Mouse (Mus musculus): Measurements from ENCODE around the gene Acsf3. TPM values are rescaled to one million over a fixed set of nuclear protein-coding genes. Genes with fewer than 3 reads are reported as not detected.

The Acsf3 gene
- polyA plus RNA-seq, 1 experiment = 2.8 TPM

DNA sequence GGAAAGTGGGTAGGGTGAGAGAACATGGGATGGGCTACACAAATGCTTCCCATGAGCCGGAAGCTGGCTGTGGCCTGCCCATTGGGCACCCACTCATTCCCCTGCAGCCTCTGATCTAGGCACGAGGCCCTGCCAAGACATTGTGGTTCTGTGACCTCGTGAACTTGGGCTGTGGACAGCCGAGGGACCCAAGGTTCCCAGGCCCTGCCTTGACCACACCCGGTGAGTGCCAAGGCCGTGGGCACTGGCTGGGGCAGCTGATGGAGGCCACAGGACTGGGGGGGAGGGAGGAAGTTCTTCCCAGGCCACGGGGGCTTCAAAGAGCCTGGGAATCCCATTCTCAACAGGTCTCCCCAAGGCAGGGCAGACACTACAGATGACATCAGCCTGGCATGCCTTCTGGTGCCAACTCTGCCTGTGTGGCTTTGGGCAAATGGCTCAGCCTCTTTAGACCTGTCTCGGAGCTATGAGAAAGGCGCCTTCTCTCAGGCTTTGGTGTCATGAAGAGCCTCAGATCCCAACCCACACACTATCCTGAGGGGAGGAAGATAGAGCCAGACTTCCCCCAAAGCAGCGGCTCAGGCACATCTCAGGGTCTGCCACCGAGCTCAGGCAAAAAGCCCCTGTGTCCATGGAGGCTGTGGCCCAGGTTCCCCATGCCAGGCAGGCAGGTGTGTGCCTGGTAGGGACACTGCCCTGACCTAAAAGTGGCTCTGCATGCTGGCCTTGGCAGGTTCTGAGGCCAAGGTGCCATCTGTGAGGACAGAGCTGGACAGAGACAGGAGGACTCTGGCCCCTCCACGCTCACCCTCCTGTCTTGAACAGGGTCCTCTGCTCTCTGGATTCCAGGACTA is 76.6 kb downstream of the Acsf3 start:
- Histone ChIP-seq H3K36me3 (ENCODE audit: control insufficient read depth) (no peaks in the 10 kb centered on the region), H3K27me3 (ENCODE audit: control insufficient read depth) (peaks cover 38% of the 10 kb centered on the region), H3K4me1 (ENCODE audit: control insufficient read depth) (peaks cover 7% of the 10 kb centered on the region), H3K4me3 (replicated peaks) (no peak overlapping the region), H3K9me3 (ENCODE audit: control insufficient read depth, low read length) (no peaks in the 10 kb centered on the region)
- TF ChIP-seq GATA1 (IDR thresholded peaks at IDR 0.05; ENCODE audit: low read length) (no peak), TAL1 (IDR thresholded peaks at IDR 0.05; ENCODE audit: low read length) (no peak)

GRCm38 (mm10) chr8:122852546-122852905 is 77.2 kb downstream of the Acsf3 start:
- Histone ChIP-seq H3K9me3 (ENCODE audit: control insufficient read depth, low read length) (no peaks in the 10 kb centered on the region), H3K4me1 (ENCODE audit: control insufficient read depth) (peaks cover 7% of the 10 kb centered on the region), H3K27me3 (ENCODE audit: control insufficient read depth) (peaks cover 35% of the 10 kb centered on the region), H3K4me3 (replicated peaks) (no peak overlapping the region), H3K36me3 (ENCODE audit: control insufficient read depth) (no peaks in the 10 kb centered on the region)
- TF ChIP-seq TAL1 (IDR thresholded peaks at IDR 0.05; ENCODE audit: low read length) = no peak
- TF ChIP-seq GATA1 (IDR thresholded peaks at IDR 0.05; ENCODE audit: low read length) = no peak

- Histone ChIP-seq H3K4me3 (replicated peaks) (no peak overlapping the region), H3K27me3 (ENCODE audit: control insufficient read depth) (peaks cover 32% of the 10 kb centered on the region)
- TF ChIP-seq TAL1 (IDR thresholded peaks at IDR 0.05; ENCODE audit: low read length) (no peak), GATA1 (IDR thresholded peaks at IDR 0.05; ENCODE audit: low read length) (no peak)
Measured at GRCm38 (mm10) chr8:122853340-122853771, 78.1 kb downstream of the Acsf3 start.

DNA sequence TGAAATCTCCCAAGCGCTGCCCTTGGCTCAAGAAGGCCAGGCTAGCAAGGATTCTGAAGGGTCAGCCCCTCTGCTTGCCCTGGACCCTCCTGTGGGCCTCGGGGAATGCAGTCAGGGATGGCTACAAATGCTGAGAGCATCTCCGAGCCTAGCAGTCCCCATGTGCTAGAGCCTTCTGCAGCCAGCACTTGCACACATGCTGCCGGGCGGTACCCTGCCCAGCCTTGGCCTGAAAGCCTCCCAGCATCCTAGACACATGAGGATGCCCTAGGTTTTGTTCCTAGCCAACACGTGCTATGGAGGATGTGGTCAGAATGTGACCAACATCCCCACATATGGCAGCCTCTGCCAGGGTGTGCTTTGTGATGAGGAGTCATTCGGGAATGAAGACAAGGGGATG is 79.1 kb downstream of the Acsf3 start:
- Histone ChIP-seq H3K4me3 (replicated peaks) (no peak overlapping the region), H3K4me1 (ENCODE audit: control insufficient read depth) (no peaks in the 10 kb centered on the region)

More at GRCm38 (mm10) chr8:122853340-122853771, 78.1 kb downstream of the Acsf3 start:
- Histone ChIP-seq H3K9me3 (ENCODE audit: control insufficient read depth, low read length) (no peaks in the 10 kb centered on the region), H3K36me3 (ENCODE audit: control insufficient read depth) (no peaks in the 10 kb centered on the region), H3K4me1 (ENCODE audit: control insufficient read depth) (peaks cover 3% of the 10 kb centered on the region)

GRCm38 (mm10) chr8:122855123-122855522 is 79.8 kb downstream of the Acsf3 start:
- H3K4me3 ChIP-seq (replicated peaks) = no peak overlapping the region
- TF ChIP-seq GATA1 (IDR thresholded peaks at IDR 0.05; ENCODE audit: low read length) (no peak), TAL1 (IDR thresholded peaks at IDR 0.05; ENCODE audit: low read length) (no peak)
- H3K4me1 ChIP-seq (ENCODE audit: control insufficient read depth) = peaks cover 6% of the 10 kb centered on the region
- no peaks in the 10 kb centered on the region for H3K9me3 ChIP-seq (ENCODE audit: control insufficient read depth, low read length)
- peaks cover 23% of the 10 kb centered on the region for H3K27me3 ChIP-seq (ENCODE audit: control insufficient read depth)
- no peaks in the 10 kb centered on the region for H3K36me3 ChIP-seq (ENCODE audit: control insufficient read depth)

More for the DNA sequence above, 79.1 kb downstream of the Acsf3 start:
- H3K27me3 ChIP-seq (ENCODE audit: control insufficient read depth) = peaks cover 25% of the 10 kb centered on the region
- H3K9me3 ChIP-seq (ENCODE audit: control insufficient read depth, low read length) = no peaks in the 10 kb centered on the region
- TF ChIP-seq TAL1 (IDR thresholded peaks at IDR 0.05; ENCODE audit: low read length) (no peak), GATA1 (IDR thresholded peaks at IDR 0.05; ENCODE audit: low read length) (no peak)
- no peaks in the 10 kb centered on the region for H3K36me3 ChIP-seq (ENCODE audit: control insufficient read depth)

DNA sequence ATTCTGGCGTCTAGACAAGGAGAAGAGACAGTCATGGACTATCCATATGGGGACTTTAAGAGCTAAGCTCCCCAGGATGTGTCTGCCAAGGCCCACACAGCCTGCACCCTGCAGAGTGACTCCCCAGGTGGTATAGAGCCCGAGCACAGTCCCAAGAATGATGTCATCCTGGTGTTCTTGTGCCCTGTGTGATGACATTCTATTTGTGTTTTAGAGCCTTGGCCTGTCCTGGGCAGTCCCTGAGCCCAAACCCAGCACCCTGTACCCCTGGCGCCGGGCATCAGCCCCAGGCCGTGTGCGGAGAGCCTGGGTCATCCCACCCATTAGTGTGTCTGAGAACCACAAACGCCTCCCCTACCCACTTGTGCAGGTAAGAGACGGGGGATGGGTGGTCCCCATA is 81.0 kb downstream of the Acsf3 start:
- no peak for TF ChIP-seq GATA1 (IDR thresholded peaks at IDR 0.05; ENCODE audit: low read length)
- Histone ChIP-seq H3K27me3 (ENCODE audit: control insufficient read depth) (peaks cover 25% of the 10 kb centered on the region), H3K4me3 (replicated peaks) (no peak overlapping the region), H3K9me3 (ENCODE audit: control insufficient read depth, low read length) (no peaks in the 10 kb centered on the region), H3K36me3 (ENCODE audit: control insufficient read depth) (no peaks in the 10 kb centered on the region), H3K4me1 (ENCODE audit: control insufficient read depth) (peaks cover 7% of the 10 kb centered on the region)

- Histone ChIP-seq H3K27me3 (ENCODE audit: control insufficient read depth) (peaks cover 20% of the 10 kb centered on the region), H3K4me1 (ENCODE audit: control insufficient read depth) (peaks cover 7% of the 10 kb centered on the region), H3K36me3 (ENCODE audit: control insufficient read depth) (no peaks in the 10 kb centered on the region), H3K4me3 (replicated peaks) (no peak overlapping the region), H3K9me3 (ENCODE audit: control insufficient read depth, low read length) (no peaks in the 10 kb centered on the region)
- TF ChIP-seq GATA1 (IDR thresholded peaks at IDR 0.05; ENCODE audit: low read length) = no peak
- no peak for TF ChIP-seq TAL1 (IDR thresholded peaks at IDR 0.05; ENCODE audit: low read length)
Measured at GRCm38 (mm10) chr8:122859843-122860242, 84.6 kb downstream of the Acsf3 start.

- Histone ChIP-seq H3K9me3 (ENCODE audit: control insufficient read depth, low read length) (no peaks in the 10 kb centered on the region), H3K4me3 (replicated peaks) (no peak overlapping the region), H3K36me3 (ENCODE audit: control insufficient read depth) (no peaks in the 10 kb centered on the region), H3K27me3 (ENCODE audit: control insufficient read depth) (peaks cover 29% of the 10 kb centered on the region), H3K4me1 (ENCODE audit: control insufficient read depth) (peaks cover 6% of the 10 kb centered on the region)
- TF ChIP-seq TAL1 (IDR thresholded peaks at IDR 0.05; ENCODE audit: low read length) (no peak), GATA1 (IDR thresholded peaks at IDR 0.05; ENCODE audit: low read length) (no peak)
Measured at GRCm38 (mm10) chr8:122864719-122865129, 89.4 kb downstream of the Acsf3 start.

DNA sequence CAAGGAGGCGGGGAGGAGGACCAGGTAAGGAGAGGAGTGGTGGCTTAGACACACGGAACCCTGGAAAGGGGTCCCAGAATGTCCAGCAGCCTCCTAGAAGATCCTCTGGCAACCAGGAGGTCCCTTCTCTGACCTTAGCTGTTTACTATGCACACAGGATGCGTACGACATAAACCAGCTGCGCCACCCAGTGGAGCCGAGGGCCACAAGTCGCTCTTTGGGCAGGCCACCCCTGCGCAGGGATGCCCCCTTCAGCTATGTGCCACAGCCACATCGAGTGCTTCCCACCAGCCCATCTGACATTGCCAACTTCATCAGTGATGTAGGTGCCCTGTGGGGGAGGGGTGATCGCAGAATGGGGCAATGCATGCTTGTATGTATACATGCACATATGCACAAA is 90.2 kb downstream of the Acsf3 start:
- TF ChIP-seq GATA1 (IDR thresholded peaks at IDR 0.05; ENCODE audit: low read length) = no peak
- TF ChIP-seq TAL1 (IDR thresholded peaks at IDR 0.05; ENCODE audit: low read length) = no peak
- Histone ChIP-seq H3K4me3 (replicated peaks) (no peak overlapping the region), H3K27me3 (ENCODE audit: control insufficient read depth) (peaks cover 30% of the 10 kb centered on the region), H3K4me1 (ENCODE audit: control insufficient read depth) (peaks cover 9% of the 10 kb centered on the region), H3K9me3 (ENCODE audit: control insufficient read depth, low read length) (no peaks in the 10 kb centered on the region), H3K36me3 (ENCODE audit: control insufficient read depth) (no peaks in the 10 kb centered on the region)
